Mouse (Mus musculus) heart, embryonic 11.5 days (tissue): ENCODE results near the gene Oas2. TPM values are rescaled to one million over a fixed set of nuclear protein-coding genes. Genes with fewer than 3 reads are reported as not detected.

Experiments
- ATAC-seq: fragments of 200-750 bp; cut with Nextera tagmentation; replicated peaks from 2 replicates; pipeline ENCODE4 v1.8.0; 2017; ENCODE audit warnings: moderate library complexity; ENCODE audit not compliant: insufficient number of reproducible peaks, low FRiP score, low TSS enrichment
- H3K27ac ChIP-seq: fragments of 300-500 bp; sonication (generic); 2 replicates; pipeline ENCODE4 v1.5.1; 2014; ENCODE audit warnings: mild to moderate bottlenecking, low read depth, low read length
- H3K27me3 ChIP-seq: fragments of 300-500 bp; sonication (generic); 2 replicates; pipeline ENCODE4 v1.6.1; 2014; ENCODE audit warnings: mild to moderate bottlenecking, low read length, mixed read lengths; ENCODE audit not compliant: control insufficient read depth, insufficient read depth
- H3K36me3 ChIP-seq: fragments of 300-500 bp; sonication (generic); 2 replicates; pipeline ENCODE4 v1.6.1; 2014; ENCODE audit warnings: mild to moderate bottlenecking, low read length, moderate library complexity, mixed read lengths; ENCODE audit not compliant: control insufficient read depth, insufficient read depth
- H3K4me1 ChIP-seq: fragments of 300-500 bp; sonication (generic); 2 replicates; pipeline ENCODE4 v1.6.1; 2014; ENCODE audit warnings: low read length; ENCODE audit not compliant: control insufficient read depth, insufficient read depth
- H3K4me2 ChIP-seq: fragments of 300-500 bp; sonication (generic); 2 replicates; pipeline ENCODE4 v1.6.1; 2014; ENCODE audit warnings: mild to moderate bottlenecking, moderate library complexity
- H3K4me3 ChIP-seq: fragments of 300-500 bp; sonication (generic); 2 replicates; pipeline ENCODE4 v1.5.1; 2014; ENCODE audit warnings: low read depth, low read length
- H3K9ac ChIP-seq: fragments of 300-500 bp; sonication (generic); 2 replicates; pipeline ENCODE4 v1.6.1; 2014; ENCODE audit warnings: mild to moderate bottlenecking, low read depth, low read length, moderate library complexity
- H3K9me3 ChIP-seq: fragments of 300-500 bp; sonication (generic); replicated peaks from 2 replicates; pipeline ENCODE4 v1.6.1; 2016; ENCODE audit warnings: low read length; ENCODE audit not compliant: control insufficient read depth
- WGBS: fragments of 180-500 bp; shearing (Covaris S2); extraction: QIAGEN DNeasy Blood & Tissue Kit; methylation state at CpG from one replicate; pipeline ENCODE4 v1.1.7; 2014; ENCODE audit not compliant: insufficient replicate concordance; 5-methylcytosine and 5-hydroxymethylcytosine counted together
- polyA plus RNA-seq: library from polyadenylated mRNA; unstranded; fragments of >200 nt; fragmentation: Nextera tagmentation; extraction: Ambion mirVana; gene quantifications from 2 replicates; pipeline ENCODE4 v1.2.1, GENCODE M21; 2014

The Oas2 gene
- polyA plus RNA-seq, 1 experiment from 2014 or later, result 0.13 TPM

DNA sequence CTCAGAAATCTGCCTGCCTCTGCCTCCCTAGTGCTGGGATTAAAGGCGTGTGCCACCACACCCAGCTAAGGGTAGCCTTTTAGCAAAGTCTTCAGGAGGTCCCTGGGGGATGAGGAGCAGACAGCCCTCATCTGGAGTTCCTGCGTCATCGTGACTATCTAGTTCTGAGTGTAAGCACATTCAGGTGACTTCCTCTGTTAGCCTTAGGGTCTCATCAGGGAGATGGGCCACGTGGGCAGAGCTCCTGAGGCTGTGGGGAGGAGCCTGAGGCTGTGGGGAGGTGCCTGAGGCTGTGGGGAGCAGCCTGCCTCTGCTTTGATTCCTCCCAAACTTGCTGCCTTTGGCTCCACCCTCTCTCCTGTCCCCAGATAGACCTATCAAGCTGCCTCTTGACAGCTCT, 52.8 kb downstream of the Oas2 start:
- 56% methylated on average over 4 of the region's 4 CpGs for WGBS
- Histone ChIP-seq H3K4me1 (peaks cover 8% of the 10 kb centered on the region), H3K36me3 (no peaks in the 10 kb centered on the region), H3K9ac (no peak overlapping the region), H3K4me2 (no peak overlapping the region), H3K27me3 (peaks cover 89% of the 10 kb centered on the region), H3K4me3 (no peak overlapping the region), H3K27ac (no peak overlapping the region), H3K9me3 (no peaks in the 10 kb centered on the region)
- ATAC-seq, result no peak

DNA sequence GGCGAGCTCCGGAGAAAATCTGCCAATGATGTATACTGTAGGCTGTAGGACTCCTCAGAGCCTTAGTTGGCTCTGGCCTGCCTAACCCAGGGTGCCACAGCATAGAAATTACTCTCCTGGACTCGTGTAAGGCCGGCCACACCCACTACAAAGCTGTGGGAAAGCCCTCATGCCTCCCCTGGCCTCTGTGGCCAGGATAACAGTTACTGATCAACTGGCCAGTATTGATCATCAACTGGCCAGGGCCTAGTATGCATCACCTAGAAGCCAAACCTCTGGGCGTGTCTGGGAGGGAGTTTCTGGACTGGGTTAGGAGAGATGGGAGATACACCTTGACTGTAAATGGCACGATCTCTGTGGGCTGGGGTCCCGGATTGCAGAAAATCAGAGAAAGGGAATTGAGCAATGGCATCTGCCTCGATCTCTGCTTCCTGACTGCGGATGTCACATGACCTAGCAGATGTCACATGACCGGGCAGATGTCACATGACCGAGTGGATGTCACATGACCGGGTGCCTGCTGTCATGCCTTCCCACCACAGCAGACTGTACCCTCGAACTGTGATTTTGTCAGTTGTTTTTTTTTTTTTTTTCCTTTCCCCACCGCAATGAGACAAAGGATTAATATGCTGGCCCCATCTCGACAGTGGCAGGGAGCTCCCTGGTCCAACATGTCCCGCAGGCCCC, 53.5 kb downstream of the Oas2 start:
- ATAC-seq, result no peak
- H3K4me2 ChIP-seq, result no peak overlapping the region

DNA sequence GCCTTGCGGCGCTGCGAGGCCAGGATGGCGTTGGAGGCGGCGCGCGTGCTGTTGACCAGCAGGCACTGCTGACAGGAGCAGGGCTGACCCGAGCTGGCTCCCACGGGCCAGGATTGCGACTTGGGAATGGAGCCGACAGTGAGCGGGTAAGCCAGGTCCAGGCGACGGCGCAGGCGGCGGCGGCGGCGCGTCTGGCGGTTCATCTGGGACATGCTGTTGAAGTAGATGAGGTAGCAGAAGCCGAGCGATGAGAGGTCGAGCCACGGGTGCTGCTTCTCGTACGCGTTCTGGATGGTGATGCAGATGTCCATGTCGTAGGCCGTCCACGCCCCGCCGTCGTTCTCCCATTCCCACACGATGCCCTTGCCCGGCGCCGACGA, 55.0 kb downstream of the Oas2 start:
- H3K4me2 ChIP-seq, result peak overlapping the region; percentile 56
- 3% methylated on average over 41 of the region's 41 CpGs for WGBS
- no peak overlapping the region for H3K27ac ChIP-seq
- no peak overlapping the region for H3K9ac ChIP-seq
- peaks cover 84% of the 10 kb centered on the region for H3K27me3 ChIP-seq
- no peaks in the 10 kb centered on the region for H3K36me3 ChIP-seq
- H3K9me3 ChIP-seq, result no peaks in the 10 kb centered on the region
- H3K4me1 ChIP-seq, result peaks cover 8% of the 10 kb centered on the region
- no peak for ATAC-seq
- peak overlapping the region; percentile 22 for H3K4me3 ChIP-seq

More for the DNA sequence above, 53.5 kb downstream of the Oas2 start:
- no peak overlapping the region for H3K4me3 ChIP-seq
- no peak overlapping the region for H3K27ac ChIP-seq
- H3K9me3 ChIP-seq, result no peaks in the 10 kb centered on the region
- H3K9ac ChIP-seq, result no peak overlapping the region
- WGBS, result 66% methylated on average over 16 of the region's 16 CpGs
- no peaks in the 10 kb centered on the region for H3K36me3 ChIP-seq
- peaks cover 94% of the 10 kb centered on the region for H3K27me3 ChIP-seq
- peaks cover 8% of the 10 kb centered on the region for H3K4me1 ChIP-seq

DNA sequence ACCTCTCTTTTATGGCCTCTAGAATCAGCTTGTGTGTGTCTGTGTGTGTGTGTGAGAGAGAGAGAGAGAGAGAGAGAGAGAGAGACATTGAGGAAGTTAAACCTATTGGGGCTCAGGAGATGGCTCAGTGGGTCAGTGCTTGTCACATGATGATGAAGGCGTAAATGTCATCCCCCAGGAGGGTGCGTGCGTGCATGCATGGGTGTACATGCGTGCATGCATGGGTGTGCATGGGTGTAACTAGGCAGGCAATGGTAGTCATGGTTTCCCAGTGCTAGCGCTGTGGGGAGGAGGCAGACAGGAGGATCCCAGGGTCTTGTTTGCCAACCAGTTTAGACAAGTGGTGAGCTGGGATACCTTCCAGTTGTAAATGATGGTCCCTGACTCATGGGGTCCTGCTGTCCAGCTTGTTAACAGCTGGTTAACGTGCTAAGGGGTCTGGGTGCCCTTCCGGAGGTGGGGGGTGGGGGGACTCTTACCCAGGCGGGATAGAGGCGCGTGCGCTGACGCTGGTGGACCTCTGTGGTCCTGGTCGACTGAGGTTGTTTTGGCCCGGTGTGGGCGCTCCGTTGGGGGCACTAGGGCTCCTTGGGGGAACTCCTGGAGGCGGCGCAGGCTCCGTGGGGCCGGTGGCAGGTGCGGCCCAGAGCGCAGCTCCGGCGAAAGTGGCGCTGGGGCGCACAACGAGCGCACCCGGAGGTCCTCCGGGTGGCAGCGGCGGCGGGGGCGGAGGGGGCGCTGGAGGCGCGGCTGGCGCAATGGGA, 55.5 kb downstream of the Oas2 start:
- Histone ChIP-seq H3K9me3 (no peaks in the 10 kb centered on the region), H3K27ac (no peak overlapping the region), H3K4me1 (peaks cover 8% of the 10 kb centered on the region), H3K4me3 (peak overlapping the region; percentile 22), H3K4me2 (peak overlapping the region; percentile 56), H3K36me3 (no peaks in the 10 kb centered on the region), H3K9ac (no peak overlapping the region), H3K27me3 (peaks cover 78% of the 10 kb centered on the region)
- ATAC-seq, result no peak
- WGBS, result 12% methylated on average over 38 of the region's 38 CpGs

DNA sequence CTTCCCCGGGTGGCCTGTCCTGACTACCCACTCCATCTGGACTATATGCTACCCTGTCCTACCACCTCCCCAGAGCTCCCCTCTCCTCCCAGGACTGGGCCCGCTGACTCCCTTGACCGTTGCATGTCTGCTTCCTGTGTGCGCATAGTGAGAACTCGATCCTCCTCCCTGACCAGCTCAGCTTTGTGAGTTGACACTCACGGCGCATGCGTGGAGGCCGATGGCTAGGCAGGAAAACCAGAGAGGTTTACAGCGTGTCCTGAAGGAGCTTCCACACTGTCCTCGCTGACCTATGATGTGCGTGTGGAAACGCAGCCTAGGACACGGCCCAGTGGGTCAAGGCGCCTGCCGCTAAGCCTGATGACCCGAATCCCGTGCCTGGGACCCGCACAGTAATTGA, 57.6 kb downstream of the Oas2 start:
- Histone ChIP-seq H3K4me1 (peaks cover 8% of the 10 kb centered on the region), H3K9ac (no peak overlapping the region), H3K36me3 (no peaks in the 10 kb centered on the region), H3K27me3 (peaks cover 58% of the 10 kb centered on the region), H3K4me3 (no peak overlapping the region), H3K4me2 (no peak overlapping the region), H3K9me3 (no peaks in the 10 kb centered on the region), H3K27ac (no peak overlapping the region)
- 70% methylated on average over 19 of the region's 19 CpGs for WGBS
- ATAC-seq, result no peak

DNA sequence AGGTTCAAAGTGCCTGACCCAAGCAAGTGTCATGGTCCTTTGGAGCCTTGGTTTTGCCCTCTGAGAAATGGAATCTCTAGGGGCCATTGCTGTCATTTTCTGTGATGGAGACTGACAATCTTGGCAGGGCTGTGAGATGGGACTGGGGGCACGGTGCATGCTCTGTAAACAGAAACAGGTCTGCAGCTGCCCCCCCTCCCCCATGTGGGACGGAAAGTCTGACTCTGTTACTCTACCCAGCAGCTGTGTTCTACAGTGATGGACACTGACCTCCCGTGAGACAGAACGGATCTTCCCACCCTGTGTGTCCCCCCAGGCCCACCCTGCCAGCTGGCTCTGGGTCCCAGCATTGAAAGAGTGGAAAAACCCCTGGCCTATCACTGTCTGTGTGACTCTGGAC, 59.2 kb downstream of the Oas2 start:
- H3K4me3 ChIP-seq, result no peak overlapping the region
- H3K4me2 ChIP-seq, result no peak overlapping the region
- H3K9ac ChIP-seq, result no peak overlapping the region
- ATAC-seq, result no peak
- H3K27me3 ChIP-seq, result peaks cover 53% of the 10 kb centered on the region
- H3K4me1 ChIP-seq, result peaks cover 8% of the 10 kb centered on the region
- no peaks in the 10 kb centered on the region for H3K9me3 ChIP-seq
- H3K27ac ChIP-seq, result no peak overlapping the region
- WGBS, result 52% methylated on average over 4 of the region's 4 CpGs
- no peaks in the 10 kb centered on the region for H3K36me3 ChIP-seq

DNA sequence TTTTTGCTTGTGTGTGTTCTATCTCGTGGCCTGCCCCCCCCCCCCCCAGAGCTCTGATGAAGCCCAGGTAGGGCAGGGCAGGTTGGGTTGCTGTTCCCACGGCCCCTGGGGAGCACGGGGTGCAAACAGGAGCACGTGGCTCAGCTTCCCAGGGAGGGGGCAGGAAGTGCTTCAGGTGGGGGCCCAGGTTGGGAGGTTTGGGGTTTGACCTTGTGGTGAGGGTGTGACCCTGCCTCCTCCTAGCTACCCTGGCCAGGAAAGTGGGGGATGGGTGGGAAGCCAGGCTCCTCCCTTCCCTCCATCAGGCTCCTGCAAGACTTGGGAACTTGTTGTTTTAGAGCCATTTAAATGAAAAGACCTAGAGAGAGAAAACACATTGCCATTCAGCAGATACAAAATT, 61.2 kb downstream of the Oas2 start:
- 27% methylated on average over 4 of the region's 4 CpGs for WGBS
- Histone ChIP-seq H3K9ac (no peak overlapping the region), H3K27ac (no peak overlapping the region), H3K4me2 (no peak overlapping the region), H3K36me3 (no peaks in the 10 kb centered on the region), H3K27me3 (peaks cover 46% of the 10 kb centered on the region), H3K4me1 (no peaks in the 10 kb centered on the region), H3K9me3 (no peaks in the 10 kb centered on the region), H3K4me3 (no peak overlapping the region)
- ATAC-seq, result no peak

DNA sequence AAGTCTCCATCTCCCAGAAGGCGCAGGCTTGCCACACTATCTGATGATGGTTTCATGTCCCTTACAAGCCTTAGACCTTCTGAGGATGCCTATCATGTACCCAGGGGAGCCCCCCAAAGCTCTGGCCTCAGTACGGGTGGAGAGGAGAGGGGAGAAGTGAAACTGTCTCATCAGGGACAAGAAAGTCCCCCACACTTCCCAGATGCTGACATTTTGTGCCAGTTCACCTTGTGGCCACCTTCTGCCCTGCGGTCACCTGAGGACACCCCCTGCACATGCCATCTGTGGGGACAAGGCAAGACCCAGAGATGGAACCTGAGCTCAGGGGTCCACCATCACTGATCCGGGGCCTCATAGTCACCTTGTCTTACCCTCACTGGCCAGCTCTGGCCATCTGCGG, 61.8 kb downstream of the Oas2 start:
- Histone ChIP-seq H3K4me2 (no peak overlapping the region), H3K9ac (no peak overlapping the region), H3K4me1 (peaks cover 1% of the 10 kb centered on the region; the same call in 1 of the 2 replicates), H3K36me3 (no peaks in the 10 kb centered on the region), H3K27me3 (peaks cover 46% of the 10 kb centered on the region), H3K27ac (no peak overlapping the region), H3K9me3 (no peaks in the 10 kb centered on the region), H3K4me3 (no peak overlapping the region)
- 83% methylated on average over 5 of the region's 5 CpGs for WGBS
- ATAC-seq, result no peak

DNA sequence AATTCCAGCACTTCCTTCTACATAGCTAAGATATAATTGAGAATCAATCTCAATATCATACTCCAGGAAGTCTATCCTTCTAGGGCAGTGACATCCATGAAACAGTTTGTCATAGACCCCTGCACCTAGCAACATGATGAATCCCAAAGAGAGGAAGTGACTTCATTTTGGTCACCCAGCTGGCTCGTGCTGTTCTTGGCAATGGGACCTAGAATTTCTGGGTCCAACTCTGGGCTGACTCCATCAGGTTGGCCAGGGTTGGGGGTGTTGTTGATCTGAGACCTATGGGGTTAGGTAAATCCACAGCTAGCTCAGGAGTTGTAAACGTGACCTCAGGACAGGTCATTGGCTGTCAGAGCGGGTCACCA, 62.2 kb downstream of the Oas2 start:
- Histone ChIP-seq H3K4me2 (no peak overlapping the region), H3K4me3 (no peak overlapping the region), H3K36me3 (no peaks in the 10 kb centered on the region), H3K9me3 (no peaks in the 10 kb centered on the region), H3K4me1 (peaks cover 6% of the 10 kb centered on the region; the same call in 1 of the 2 replicates), H3K27ac (no peak overlapping the region), H3K27me3 (peaks cover 46% of the 10 kb centered on the region), H3K9ac (no peak overlapping the region)
- ATAC-seq, result no peak
- 82% methylated on average over 3 of the region's 3 CpGs for WGBS
